Mouse (Mus musculus): ENCODE results near the gene Cerkl. TPM values are rescaled to one million over a fixed set of nuclear protein-coding genes. Genes with fewer than 3 reads are reported as not detected.

The Cerkl gene
- polyA plus RNA-seq, 1 experiment, result 1.8 TPM

DNA sequence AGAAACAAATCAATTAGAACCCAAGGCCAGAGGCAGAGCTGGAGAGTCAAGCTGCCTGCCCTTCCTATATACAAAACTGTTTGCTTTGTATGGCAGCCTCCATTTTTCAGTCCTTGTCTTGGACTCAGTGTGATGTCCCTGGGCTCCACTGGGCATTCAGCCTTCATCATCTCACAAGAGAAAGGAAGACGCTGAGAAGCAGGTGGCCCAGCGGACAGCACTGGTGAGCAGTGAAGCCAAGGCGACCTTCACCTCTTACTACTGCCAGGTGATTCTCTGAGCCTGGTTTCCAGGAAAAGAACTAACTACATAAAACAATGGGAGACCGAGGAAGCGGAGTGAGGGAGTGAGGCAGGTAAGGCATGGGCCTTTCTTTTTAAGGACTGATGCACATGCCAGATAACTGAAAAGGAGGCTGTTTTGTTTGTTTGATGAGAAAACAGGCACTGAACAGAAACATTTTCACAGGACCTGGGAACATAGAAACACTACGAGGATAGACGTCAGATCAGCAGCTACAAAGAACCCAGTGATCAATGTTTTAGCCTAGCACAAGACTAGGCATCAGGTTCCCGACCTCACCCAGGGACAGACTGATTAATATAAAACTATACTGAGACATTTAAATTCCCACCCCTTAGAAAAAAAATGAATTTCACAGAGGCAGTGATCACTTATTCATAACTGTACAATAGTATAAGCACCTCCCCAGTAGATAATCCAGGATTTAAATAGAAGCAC is 78.1 kb downstream of the Cerkl start:
- TF ChIP-seq EP300 (IDR thresholded peaks at IDR 0.05; ENCODE audit: insufficient read depth, low read depth, low read length) (no peak), CTCF (IDR thresholded peaks at IDR 0.05; ENCODE audit: low read depth, low read length) (no peak), POLR2A (IDR thresholded peaks at IDR 0.05; ENCODE audit: insufficient read depth, low read length) (no peak)
- Histone ChIP-seq H3K27me3 (ENCODE audit: control insufficient read depth, insufficient read depth, low read length, poor library complexity, severe bottlenecking) (no peaks in the 10 kb centered on the region), H3K4me1 (ENCODE audit: control insufficient read depth, insufficient read depth, low read length) (peaks cover 3% of the 10 kb centered on the region), H3K9me3 (replicated peaks; ENCODE audit: control insufficient read depth, insufficient read depth, low read length, poor library complexity, severe bottlenecking) (no peaks in the 10 kb centered on the region), H3K27ac (ENCODE audit: insufficient read depth, low read length) (no peak overlapping the region; the same call in 1 of the 2 replicates), H3K9ac (ENCODE audit: low read depth, poor library complexity, severe bottlenecking) (no peak overlapping the region), H3K4me3 (ENCODE audit: low read depth, low read length) (no peak overlapping the region), H3K36me3 (ENCODE audit: control insufficient read depth, insufficient read depth, low read length, poor library complexity, severe bottlenecking) (no peaks in the 10 kb centered on the region)

DNA sequence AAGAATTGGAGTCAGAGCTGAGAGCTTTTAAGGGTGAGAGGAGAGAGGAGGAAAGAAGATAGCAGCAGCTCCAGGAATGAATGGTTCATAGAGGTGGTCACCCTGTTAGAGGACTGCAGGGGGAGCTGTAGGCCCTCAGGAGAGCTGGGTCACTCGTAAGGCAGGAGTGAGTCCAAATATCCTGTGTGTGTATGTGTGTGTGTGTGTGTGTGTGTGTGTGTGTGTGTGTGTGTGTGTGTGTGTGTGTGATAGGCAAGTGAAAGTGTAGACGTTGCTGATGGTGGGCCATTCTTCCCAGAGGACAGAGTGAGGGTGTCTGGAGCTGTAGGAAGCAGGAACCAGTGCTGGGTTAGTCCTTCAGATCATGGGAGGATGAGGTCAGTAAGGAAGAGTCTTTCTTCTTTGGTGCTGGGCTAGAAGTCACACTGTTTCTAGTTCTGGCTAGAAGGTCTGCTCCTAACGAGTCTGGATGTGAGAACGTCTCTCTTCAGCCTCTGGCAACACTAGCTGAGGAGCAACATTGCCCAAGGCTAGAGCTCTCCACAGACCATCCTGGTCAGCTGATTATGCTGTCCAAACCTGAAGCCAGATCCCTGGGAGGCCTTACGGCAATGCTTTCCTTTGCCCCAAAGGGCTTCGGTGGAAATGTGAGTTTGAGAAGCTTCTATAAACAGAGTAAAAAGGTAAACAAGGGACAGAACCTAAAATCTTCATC is 83.9 kb downstream of the Cerkl start:
- Histone ChIP-seq H3K4me3 (ENCODE audit: low read depth, low read length) (no peak overlapping the region), H3K9ac (ENCODE audit: low read depth, poor library complexity, severe bottlenecking) (no peak overlapping the region)
- TF ChIP-seq CTCF (IDR thresholded peaks at IDR 0.05; ENCODE audit: low read depth, low read length), result peak; percentile 74
- TF ChIP-seq POLR2A (IDR thresholded peaks at IDR 0.05; ENCODE audit: insufficient read depth, low read length), result no peak

DNA sequence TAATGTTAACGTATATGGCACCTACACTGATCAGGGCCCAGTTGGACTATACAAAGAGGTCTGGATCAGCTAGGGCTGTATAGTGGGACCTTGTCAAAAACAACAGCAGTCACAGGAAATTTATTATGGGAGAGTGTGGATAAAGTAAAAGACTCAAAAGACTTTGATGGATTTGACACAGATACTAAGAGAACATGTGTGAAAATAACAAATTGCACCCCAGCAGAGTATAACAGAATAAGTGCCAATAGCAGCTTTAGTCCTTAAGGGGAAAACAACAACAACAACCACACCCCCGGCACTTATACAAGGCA is 84.5 kb downstream of the Cerkl start:
- no peaks in the 10 kb centered on the region for H3K9me3 ChIP-seq (replicated peaks; ENCODE audit: control insufficient read depth, insufficient read depth, low read length, poor library complexity, severe bottlenecking)
- no peaks in the 10 kb centered on the region for H3K36me3 ChIP-seq (ENCODE audit: control insufficient read depth, insufficient read depth, low read length, poor library complexity, severe bottlenecking)
- no peaks in the 10 kb centered on the region for H3K27me3 ChIP-seq (ENCODE audit: control insufficient read depth, insufficient read depth, low read length, poor library complexity, severe bottlenecking)
- H3K27ac ChIP-seq (ENCODE audit: insufficient read depth, low read length), result no peak overlapping the region
- no peak for TF ChIP-seq EP300 (IDR thresholded peaks at IDR 0.05; ENCODE audit: insufficient read depth, low read depth, low read length)
- TF ChIP-seq POLR2A (IDR thresholded peaks at IDR 0.05; ENCODE audit: insufficient read depth, low read length), result no peak
- no peak for TF ChIP-seq CTCF (IDR thresholded peaks at IDR 0.05; ENCODE audit: low read depth, low read length)
- no peak overlapping the region for H3K9ac ChIP-seq (ENCODE audit: low read depth, poor library complexity, severe bottlenecking)
- peaks cover 3% of the 10 kb centered on the region for H3K4me1 ChIP-seq (ENCODE audit: control insufficient read depth, insufficient read depth, low read length)
- no peak overlapping the region for H3K4me3 ChIP-seq (ENCODE audit: low read depth, low read length)

More for the DNA sequence above, 83.9 kb downstream of the Cerkl start:
- Histone ChIP-seq H3K36me3 (ENCODE audit: control insufficient read depth, insufficient read depth, low read length, poor library complexity, severe bottlenecking) (no peaks in the 10 kb centered on the region), H3K27me3 (ENCODE audit: control insufficient read depth, insufficient read depth, low read length, poor library complexity, severe bottlenecking) (no peaks in the 10 kb centered on the region), H3K9me3 (replicated peaks; ENCODE audit: control insufficient read depth, insufficient read depth, low read length, poor library complexity, severe bottlenecking) (no peaks in the 10 kb centered on the region), H3K4me1 (ENCODE audit: control insufficient read depth, insufficient read depth, low read length) (peaks cover 3% of the 10 kb centered on the region), H3K27ac (ENCODE audit: insufficient read depth, low read length) (no peak overlapping the region)

DNA sequence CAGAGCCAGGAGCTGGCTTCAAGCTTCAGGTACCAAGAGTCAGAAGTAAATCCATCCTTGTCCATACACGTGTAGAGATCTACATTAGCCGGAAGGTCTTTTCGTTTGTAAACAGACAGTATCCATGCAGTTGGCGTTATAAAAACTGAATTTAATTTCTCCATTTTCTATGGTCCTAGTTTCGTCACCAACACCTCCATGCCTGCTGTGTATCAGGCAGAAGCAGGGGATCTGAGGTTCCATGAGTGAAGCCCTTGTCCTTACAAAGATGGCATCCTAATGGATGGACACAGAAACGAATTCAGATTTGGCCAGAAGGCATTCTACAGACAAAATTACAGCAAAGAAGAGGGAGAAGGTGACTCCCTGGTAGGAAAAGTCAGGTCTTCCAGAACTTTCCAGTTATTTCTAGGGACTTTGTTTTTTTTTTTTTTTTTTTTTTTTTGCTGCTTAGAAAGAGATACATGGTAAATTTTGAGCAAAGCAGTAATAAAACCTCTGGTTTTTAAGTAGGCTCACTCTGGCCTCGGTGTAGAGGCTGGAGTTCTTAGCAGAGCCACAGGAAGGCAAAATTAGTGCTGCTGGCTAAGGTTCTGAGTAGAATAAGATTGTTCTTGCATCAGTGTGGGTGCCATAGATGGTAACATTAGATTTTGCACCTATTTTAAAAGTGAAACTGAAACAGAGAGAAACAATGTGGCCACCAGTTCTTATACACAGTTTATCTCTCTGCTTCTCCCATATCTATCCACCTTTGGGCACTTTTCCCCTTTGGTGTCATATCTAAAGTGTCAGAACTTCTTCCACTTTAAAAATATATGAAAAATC is 85.0 kb downstream of the Cerkl start:
- Histone ChIP-seq H3K27me3 (ENCODE audit: control insufficient read depth, insufficient read depth, low read length, poor library complexity, severe bottlenecking) (no peaks in the 10 kb centered on the region), H3K4me3 (ENCODE audit: low read depth, low read length) (no peak overlapping the region), H3K9me3 (replicated peaks; ENCODE audit: control insufficient read depth, insufficient read depth, low read length, poor library complexity, severe bottlenecking) (no peaks in the 10 kb centered on the region), H3K4me1 (ENCODE audit: control insufficient read depth, insufficient read depth, low read length) (peaks cover 3% of the 10 kb centered on the region), H3K36me3 (ENCODE audit: control insufficient read depth, insufficient read depth, low read length, poor library complexity, severe bottlenecking) (no peaks in the 10 kb centered on the region), H3K9ac (ENCODE audit: low read depth, poor library complexity, severe bottlenecking) (no peak overlapping the region), H3K27ac (ENCODE audit: insufficient read depth, low read length) (no peak overlapping the region)
- TF ChIP-seq CTCF (IDR thresholded peaks at IDR 0.05; ENCODE audit: low read depth, low read length) (no peak), POLR2A (IDR thresholded peaks at IDR 0.05; ENCODE audit: insufficient read depth, low read length) (no peak), EP300 (IDR thresholded peaks at IDR 0.05; ENCODE audit: insufficient read depth, low read depth, low read length) (no peak)

DNA sequence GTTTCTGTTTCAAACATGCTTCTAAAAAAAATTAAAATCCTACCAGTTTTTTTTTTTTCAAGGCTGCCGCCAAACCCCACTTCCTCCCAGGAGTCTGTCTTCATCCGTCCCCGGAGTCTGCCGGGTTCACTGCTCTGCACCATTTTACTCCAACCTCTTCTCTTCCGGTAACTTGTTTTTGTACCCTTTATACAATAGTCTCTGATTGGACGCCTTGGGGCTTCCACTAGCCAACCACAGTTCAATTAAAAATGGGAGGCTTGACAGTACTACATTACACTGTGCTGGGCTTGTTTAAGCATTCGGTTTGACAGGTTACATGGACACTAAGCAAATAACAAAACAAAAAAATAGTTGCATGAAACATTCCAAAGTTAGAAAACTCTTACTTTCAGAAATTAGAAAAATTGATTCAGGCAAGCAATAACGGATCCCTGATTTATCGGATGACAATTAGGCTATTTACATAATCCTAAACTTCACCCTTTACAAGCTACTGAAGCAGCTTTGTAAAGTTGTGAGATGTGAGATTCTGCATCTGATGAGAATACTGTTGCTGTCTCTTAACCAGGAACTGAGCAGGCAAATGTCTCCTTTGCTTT is 85.8 kb downstream of the Cerkl start:
- Histone ChIP-seq H3K36me3 (ENCODE audit: control insufficient read depth, insufficient read depth, low read length, poor library complexity, severe bottlenecking) (no peaks in the 10 kb centered on the region), H3K4me3 (ENCODE audit: low read depth, low read length) (no peak overlapping the region; the same call in 1 of the 2 replicates), H3K27ac (ENCODE audit: insufficient read depth, low read length) (no peak overlapping the region), H3K4me1 (ENCODE audit: control insufficient read depth, insufficient read depth, low read length) (peaks cover 3% of the 10 kb centered on the region), H3K27me3 (ENCODE audit: control insufficient read depth, insufficient read depth, low read length, poor library complexity, severe bottlenecking) (no peaks in the 10 kb centered on the region), H3K9ac (ENCODE audit: low read depth, poor library complexity, severe bottlenecking) (no peak overlapping the region), H3K9me3 (replicated peaks; ENCODE audit: control insufficient read depth, insufficient read depth, low read length, poor library complexity, severe bottlenecking) (no peaks in the 10 kb centered on the region)
- TF ChIP-seq POLR2A (IDR thresholded peaks at IDR 0.05; ENCODE audit: insufficient read depth, low read length), result no peak

Measured in ES-Bruce4 (cell line).